Mouse (Mus musculus): Measurements from ENCODE around the gene Trim72.

DNA sequence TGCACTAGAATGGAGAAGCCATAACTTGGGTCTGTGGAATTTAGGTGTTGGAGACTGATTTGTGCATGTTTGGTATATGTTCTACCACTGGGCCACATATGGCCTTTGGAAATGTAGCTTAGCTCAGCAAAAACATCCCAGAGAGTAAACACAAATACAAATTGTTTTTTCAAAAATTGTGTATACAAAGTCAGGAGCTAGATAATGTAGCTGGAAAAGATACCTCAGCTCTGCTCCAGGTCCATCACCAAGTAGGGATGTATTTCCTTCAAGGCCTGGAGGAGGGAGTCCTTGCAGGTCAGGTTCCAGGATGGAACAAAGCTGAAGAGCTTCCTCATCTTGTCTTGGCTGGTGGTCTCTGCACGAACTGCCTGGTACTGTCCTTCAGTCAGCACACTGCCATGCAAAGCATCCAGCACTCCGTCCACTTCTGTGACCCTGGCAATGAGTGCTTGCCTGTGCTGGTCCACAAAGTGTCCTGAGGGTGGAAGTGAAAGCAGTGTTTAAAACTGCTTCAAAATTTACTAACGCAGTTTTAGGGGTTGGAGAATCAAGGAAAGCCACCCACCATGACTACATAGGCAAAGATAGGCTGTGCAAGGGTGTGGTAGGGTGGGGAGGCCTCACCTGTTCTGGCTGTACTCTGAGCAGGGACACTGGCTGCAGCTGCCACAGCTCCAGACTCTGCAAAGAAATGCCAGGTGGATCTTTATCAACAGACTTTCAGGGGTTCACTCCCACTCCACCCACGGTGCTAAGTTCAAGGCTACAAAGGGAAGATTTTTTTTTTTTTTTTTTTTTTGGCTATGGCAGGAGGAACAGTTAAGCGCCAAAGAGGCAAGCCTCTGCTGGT is 11.0 kb upstream of the Trim72 start:
- TF ChIP-seq CTCF (IDR thresholded peaks at IDR 0.05; ENCODE audit: borderline replicate concordance, insufficient read depth, low read depth, low read length) (no peak), POLR2A (IDR thresholded peaks at IDR 0.05; ENCODE audit: borderline replicate concordance, insufficient read depth, low read length) (no peak)

All from cerebellum, adult 2 months (tissue).